Mouse (Mus musculus) embryonic facial prominence, embryonic 13.5 days (tissue): Measurements from ENCODE around the gene Fcna. TPM values are rescaled to one million over a fixed set of nuclear protein-coding genes. Genes with fewer than 3 reads are reported as not detected.

Source experiments
- ATAC-seq: fragments of 200-750 bp; cut with Nextera tagmentation; 2 replicates; pipeline ENCODE4 v1.8.0; 2017; ENCODE audit warnings: low read depth; ENCODE audit not compliant: insufficient number of reproducible peaks, insufficient read depth, low FRiP score, low TSS enrichment
- H3K27ac ChIP-seq: fragments of 300-500 bp; sonication (generic); 2 replicates; pipeline ENCODE4 v1.5.1; 2015; ENCODE audit warnings: moderate library complexity, mild to moderate bottlenecking, inconsistent platforms
- H3K27me3 ChIP-seq: fragments of 300-500 bp; sonication (generic); 2 replicates; pipeline ENCODE4 v1.6.1; 2015; ENCODE audit warnings: mild to moderate bottlenecking, inconsistent platforms
- H3K36me3 ChIP-seq: fragments of 300-500 bp; sonication (generic); 2 replicates; pipeline ENCODE4 v1.6.1; 2015; ENCODE audit warnings: mild to moderate bottlenecking, inconsistent platforms
- H3K4me1 ChIP-seq: fragments of 300-500 bp; sonication (generic); 2 replicates; pipeline ENCODE4 v1.6.1; 2015; ENCODE audit warnings: inconsistent platforms
- H3K4me2 ChIP-seq: fragments of 300-500 bp; sonication (generic); 2 replicates; pipeline ENCODE4 v1.6.1; 2015; ENCODE audit warnings: moderate library complexity, mild to moderate bottlenecking, inconsistent platforms
- H3K4me3 ChIP-seq: fragments of 300-500 bp; sonication (generic); 2 replicates; pipeline ENCODE4 v1.5.1; 2015; ENCODE audit warnings: mild to moderate bottlenecking, inconsistent platforms
- H3K9ac ChIP-seq: fragments of 300-500 bp; sonication (generic); 2 replicates; pipeline ENCODE4 v1.6.1; 2015; ENCODE audit warnings: mild to moderate bottlenecking, inconsistent platforms
- H3K9me3 ChIP-seq: fragments of 300-500 bp; sonication (generic); 2 replicates; pipeline ENCODE4 v1.6.1; 2016; ENCODE audit warnings: inconsistent platforms
- WGBS: fragments of 180-500 bp; shearing (Covaris S2); methylation state at CpG from one replicate; pipeline ENCODE4 v1.1.7; 2015; ENCODE audit warnings: mixed read lengths; 5-methylcytosine and 5-hydroxymethylcytosine counted together
- polyA plus RNA-seq: library from polyadenylated mRNA; unstranded; fragments of >200 nt; fragmentation: Nextera tagmentation; extraction: Ambion mirVana; gene quantifications from 2 replicates; pipeline ENCODE4 v1.2.1, GENCODE M21; 2015

The Fcna gene
- polyA plus RNA-seq, 1 experiment from 2014 or later, result 0.59 TPM

GRCm38 (mm10) chr2:25583571-25583970 lies 44.3 kb downstream of the Fcna start:
- 63% methylated on average over 4 of the region's 4 CpGs for WGBS
- ATAC-seq, result no peak
- H3K36me3 ChIP-seq, result peaks cover 57% of the 10 kb centered on the region

GRCm38 (mm10) chr2:25583120-25583481 lies 44.7 kb downstream of the Fcna start:
- H3K4me3 ChIP-seq, result no peak overlapping the region
- peaks cover 47% of the 10 kb centered on the region for H3K4me1 ChIP-seq
- peak overlapping the region; percentile 9; the same call in 1 of the 2 replicates for H3K27ac ChIP-seq
- WGBS, result 82% methylated on average over 6 of the region's 6 CpGs
- H3K9ac ChIP-seq, result no peak overlapping the region
- H3K9me3 ChIP-seq, result no peaks in the 10 kb centered on the region
- H3K36me3 ChIP-seq, result peaks cover 53% of the 10 kb centered on the region
- ATAC-seq, result no peak
- H3K4me2 ChIP-seq, result no peak overlapping the region
- peaks cover 35% of the 10 kb centered on the region for H3K27me3 ChIP-seq

More at GRCm38 (mm10) chr2:25583571-25583970, 44.3 kb downstream of the Fcna start:
- Histone ChIP-seq H3K4me2 (no peak overlapping the region), H3K27ac (no peak overlapping the region), H3K27me3 (peaks cover 30% of the 10 kb centered on the region), H3K9ac (no peak overlapping the region), H3K4me1 (peaks cover 42% of the 10 kb centered on the region), H3K4me3 (no peak overlapping the region), H3K9me3 (no peaks in the 10 kb centered on the region)

GRCm38 (mm10) chr2:25582466-25583119 lies 45.2 kb downstream of the Fcna start:
- H3K27ac ChIP-seq, result peak overlapping the region; percentile 9; the same call in 1 of the 2 replicates
- H3K4me1 ChIP-seq, result peaks cover 52% of the 10 kb centered on the region
- H3K4me3 ChIP-seq, result no peak overlapping the region
- H3K4me2 ChIP-seq, result no peak overlapping the region
- 58% methylated on average over 12 of the region's 12 CpGs for WGBS
- peaks cover 48% of the 10 kb centered on the region for H3K36me3 ChIP-seq
- no peaks in the 10 kb centered on the region for H3K9me3 ChIP-seq
- H3K9ac ChIP-seq, result 0 out of 2 replicates have a peak overlapping the region, but pooled peaks have one; percentile 32
- H3K27me3 ChIP-seq, result peaks cover 40% of the 10 kb centered on the region
- no peak for ATAC-seq

- ATAC-seq, result no peak
- Histone ChIP-seq H3K4me3 (no peak overlapping the region), H3K27ac (no peak overlapping the region)
Observed at GRCm38 (mm10) chr2:25581901-25582301, 45.9 kb downstream of the Fcna start.

GRCm38 (mm10) chr2:25581294-25581864 lies 46.5 kb downstream of the Fcna start, which contains the start of gene Ajm1:
Ajm1 (minus strand) TSS chr2:25581757.
- ATAC-seq, result peak; percentile 33; the same call in 1 of the 2 replicates
- Histone ChIP-seq H3K9ac (peak within 1 kb of the TSS; percentile 58), H3K9me3 (no peaks in the 10 kb centered on the region), H3K27me3 (peaks cover 52% of the 10 kb centered on the region), H3K4me2 (peak within 1 kb of the TSS; percentile 81), H3K4me3 (peak within 1 kb of the TSS; percentile 45), H3K4me1 (peaks cover 59% of the 10 kb centered on the region), H3K36me3 (peaks cover 36% of the 10 kb centered on the region), H3K27ac (peak within 1 kb of the TSS; percentile 9; the same call in 1 of the 2 replicates)
- 5% methylated on average over 19 of the region's 19 CpGs for WGBS

More at GRCm38 (mm10) chr2:25581901-25582301, 45.9 kb downstream of the Fcna start:
- peaks cover 41% of the 10 kb centered on the region for H3K36me3 ChIP-seq
- H3K9me3 ChIP-seq, result no peaks in the 10 kb centered on the region
- WGBS, result 30% methylated on average over 6 of the region's 6 CpGs
- H3K4me1 ChIP-seq, result peaks cover 59% of the 10 kb centered on the region
- H3K9ac ChIP-seq, result peak overlapping the region; percentile 58; the same call in 1 of the 2 replicates
- H3K4me2 ChIP-seq, result peak overlapping the region; percentile 81; the same call in 1 of the 2 replicates
- H3K27me3 ChIP-seq, result peaks cover 47% of the 10 kb centered on the region

- Histone ChIP-seq H3K27me3 (peaks cover 59% of the 10 kb centered on the region), H3K36me3 (peaks cover 29% of the 10 kb centered on the region), H3K9ac (no peak overlapping the region), H3K27ac (no peak overlapping the region), H3K4me1 (peaks cover 65% of the 10 kb centered on the region), H3K4me3 (peak overlapping the region; percentile 45), H3K9me3 (no peaks in the 10 kb centered on the region), H3K4me2 (peak overlapping the region; percentile 81)
- 42% methylated on average over 6 of the region's 6 CpGs for WGBS
- no peak for ATAC-seq
Observed at GRCm38 (mm10) chr2:25580621-25581101, 47.2 kb downstream of the Fcna start.

- H3K4me1 ChIP-seq, result peaks cover 69% of the 10 kb centered on the region
- WGBS, result 4% methylated on average over 27 of the region's 27 CpGs
- no peak for ATAC-seq
Observed at GRCm38 (mm10) chr2:25579737-25580460, 47.9 kb downstream of the Fcna start.

GRCm38 (mm10) chr2:25578796-25579736 lies 48.8 kb downstream of the Fcna start:
- H3K9ac ChIP-seq, result peak overlapping the region; percentile 46; the same call in 1 of the 2 replicates
- H3K4me3 ChIP-seq, result peak overlapping the region; percentile 32
- peaks cover 13% of the 10 kb centered on the region for H3K36me3 ChIP-seq
- peak overlapping the region; percentile 53 for H3K4me2 ChIP-seq
- no peak overlapping the region for H3K27ac ChIP-seq
- no peaks in the 10 kb centered on the region for H3K9me3 ChIP-seq
- H3K4me1 ChIP-seq, result peaks cover 71% of the 10 kb centered on the region
- H3K27me3 ChIP-seq, result peaks cover 60% of the 10 kb centered on the region
- no peak for ATAC-seq
- 6% methylated on average over 77 of the region's 77 CpGs for WGBS

More at GRCm38 (mm10) chr2:25579737-25580460, 47.9 kb downstream of the Fcna start:
- Histone ChIP-seq H3K4me2 (peak overlapping the region; percentile 53), H3K27ac (no peak overlapping the region), H3K4me3 (peak overlapping the region; percentile 32), H3K36me3 (peaks cover 21% of the 10 kb centered on the region), H3K9me3 (no peaks in the 10 kb centered on the region), H3K9ac (peak overlapping the region; percentile 46; the same call in 1 of the 2 replicates), H3K27me3 (peaks cover 60% of the 10 kb centered on the region)

GRCm38 (mm10) chr2:25577951-25578795 lies 49.7 kb downstream of the Fcna start:
- Histone ChIP-seq H3K27me3 (peaks cover 60% of the 10 kb centered on the region), H3K4me1 (peaks cover 80% of the 10 kb centered on the region), H3K9me3 (no peaks in the 10 kb centered on the region), H3K27ac (no peak overlapping the region), H3K4me3 (peak overlapping the region; percentile 32), H3K36me3 (peaks cover 6% of the 10 kb centered on the region), H3K9ac (peak overlapping the region; percentile 58), H3K4me2 (peak overlapping the region; percentile 53)
- ATAC-seq, result no peak
- WGBS, result 5% methylated on average over 75 of the region's 75 CpGs
